Mouse (Mus musculus) hindlimb bud, embryonic 11.5 days (tissue): ENCODE data around the gene Klhl3.

Source experiments
- DNase-seq: peaks from one replicate; pipeline ENCODE4 v3.0.0-alpha.2; 2012; ENCODE audit warnings: low read depth, low spot score; ENCODE audit errors: extremely low spot score

The Klhl3 gene

GRCm38 (mm10) chr13:57977721-57978120 lies 135.7 kb downstream of the Klhl3 start:
- DNase-seq: no peak

DNA sequence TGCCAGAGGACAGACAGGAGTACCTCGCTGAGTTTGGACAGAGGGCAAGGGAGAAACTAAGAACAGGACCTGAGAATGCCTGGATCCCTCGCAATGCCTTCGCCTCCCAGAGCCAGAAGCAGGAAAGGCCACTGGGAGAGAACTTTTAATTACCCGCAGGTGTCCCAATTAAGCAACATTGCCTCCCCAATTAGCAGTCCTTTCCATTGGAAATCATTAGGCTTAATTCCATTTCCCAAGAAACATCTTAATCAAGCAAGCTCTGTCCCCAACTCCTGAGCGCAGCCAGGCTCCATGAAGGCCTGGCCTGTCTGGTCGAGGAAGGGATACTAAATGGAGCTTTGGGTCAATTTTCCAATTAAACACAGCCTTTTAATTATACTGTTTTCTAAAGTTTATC lies 147.7 kb downstream of the Klhl3 start:
- DNase-seq: no peak

GRCm38 (mm10) chr13:57960254-57960653 lies 153.1 kb downstream of the Klhl3 start:
- DNase-seq: no peak

- DNase-seq: no peak
Observed at GRCm38 (mm10) chr13:57959806-57960205, 153.6 kb downstream of the Klhl3 start.
